Mouse (Mus musculus): ENCODE measurements around the gene Madcam1.
A peak's percentile ranks its signal among the peaks of the same experiment; 100 is the strongest.

Gene Madcam1

GRCm38 (mm10) chr10:79669576-79670057, 5.3 kb downstream of the Madcam1 start:
- Histone ChIP-seq H3K9me3 (ENCODE audit: low read length) (no peaks in the 10 kb centered on the region), H3K27me3 (ENCODE audit: insufficient read depth, low read length) (no peaks in the 10 kb centered on the region), H3K4me3 (replicated peaks; ENCODE audit: low read length) (peak overlapping the region; percentile 100), H3K36me3 (ENCODE audit: insufficient read depth, low read length) (peaks cover 27% of the 10 kb centered on the region), H3K4me1 (replicated peaks; ENCODE audit: low read depth, low read length) (peaks cover 57% of the 10 kb centered on the region)
- TF ChIP-seq POU5F1 (IDR thresholded peaks at IDR 0.05; ENCODE audit: borderline replicate concordance, low read length), result no peak
- no peak for TF ChIP-seq CTCF (conservative IDR thresholded peaks at IDR 0.05; ENCODE audit: low read length)
- TF ChIP-seq NANOG (IDR thresholded peaks at IDR 0.05; ENCODE audit: borderline replicate concordance, low read length), result no peak

- Histone ChIP-seq H3K27me3 (ENCODE audit: insufficient read depth, low read length) (no peaks in the 10 kb centered on the region), H3K4me3 (replicated peaks; ENCODE audit: low read length) (peak overlapping the region; percentile 100), H3K9me3 (ENCODE audit: low read length) (no peaks in the 10 kb centered on the region), H3K4me1 (replicated peaks; ENCODE audit: low read depth, low read length) (peaks cover 57% of the 10 kb centered on the region), H3K36me3 (ENCODE audit: insufficient read depth, low read length) (peaks cover 27% of the 10 kb centered on the region)
- no peak for TF ChIP-seq POU5F1 (IDR thresholded peaks at IDR 0.05; ENCODE audit: borderline replicate concordance, low read length)
- peak; percentile 9; the same call in 1 of the 2 replicates for TF ChIP-seq NANOG (IDR thresholded peaks at IDR 0.05; ENCODE audit: borderline replicate concordance, low read length)
Measured at GRCm38 (mm10) chr10:79670071-79670888, 5.9 kb downstream of the Madcam1 start.

- H3K27me3 ChIP-seq (ENCODE audit: insufficient read depth, low read length), result no peaks in the 10 kb centered on the region
- TF ChIP-seq NANOG (IDR thresholded peaks at IDR 0.05; ENCODE audit: borderline replicate concordance, low read length) (no peak), POU5F1 (IDR thresholded peaks at IDR 0.05; ENCODE audit: borderline replicate concordance, low read length) (no peak), CTCF (conservative IDR thresholded peaks at IDR 0.05; ENCODE audit: low read length) (no peak)
- H3K4me3 ChIP-seq (replicated peaks; ENCODE audit: low read length), result peak overlapping the region; percentile 100
- H3K9me3 ChIP-seq (ENCODE audit: low read length), result no peaks in the 10 kb centered on the region
- H3K4me1 ChIP-seq (replicated peaks; ENCODE audit: low read depth, low read length), result peaks cover 58% of the 10 kb centered on the region
- H3K36me3 ChIP-seq (ENCODE audit: insufficient read depth, low read length), result peaks cover 34% of the 10 kb centered on the region
Measured at GRCm38 (mm10) chr10:79671396-79672087, 7.2 kb downstream of the Madcam1 start.

- Histone ChIP-seq H3K9me3 (ENCODE audit: low read length) (no peaks in the 10 kb centered on the region), H3K36me3 (ENCODE audit: insufficient read depth, low read length) (peaks cover 34% of the 10 kb centered on the region), H3K4me3 (replicated peaks; ENCODE audit: low read length) (peak overlapping the region; percentile 71), H3K4me1 (replicated peaks; ENCODE audit: low read depth, low read length) (peaks cover 60% of the 10 kb centered on the region), H3K27me3 (ENCODE audit: insufficient read depth, low read length) (no peaks in the 10 kb centered on the region)
- TF ChIP-seq CTCF (conservative IDR thresholded peaks at IDR 0.05; ENCODE audit: low read length) (peak; percentile 40), NANOG (IDR thresholded peaks at IDR 0.05; ENCODE audit: borderline replicate concordance, low read length) (no peak)
Measured at GRCm38 (mm10) chr10:79672088-79672455, 7.7 kb downstream of the Madcam1 start.

- H3K36me3 ChIP-seq (ENCODE audit: insufficient read depth, low read length), result peaks cover 34% of the 10 kb centered on the region
- TF ChIP-seq NANOG (IDR thresholded peaks at IDR 0.05; ENCODE audit: borderline replicate concordance, low read length) (no peak), CTCF (conservative IDR thresholded peaks at IDR 0.05; ENCODE audit: low read length) (no peak), POU5F1 (IDR thresholded peaks at IDR 0.05; ENCODE audit: borderline replicate concordance, low read length) (no peak)
- no peaks in the 10 kb centered on the region for H3K27me3 ChIP-seq (ENCODE audit: insufficient read depth, low read length)
- peak overlapping the region; percentile 71 for H3K4me3 ChIP-seq (replicated peaks; ENCODE audit: low read length)
- H3K4me1 ChIP-seq (replicated peaks; ENCODE audit: low read depth, low read length), result peaks cover 66% of the 10 kb centered on the region
- no peaks in the 10 kb centered on the region for H3K9me3 ChIP-seq (ENCODE audit: low read length)
Measured at GRCm38 (mm10) chr10:79673054-79673453, 8.7 kb downstream of the Madcam1 start.

GRCm38 (mm10) chr10:79675346-79676035, 11.1 kb downstream of the Madcam1 start:
- TF ChIP-seq CTCF (conservative IDR thresholded peaks at IDR 0.05; ENCODE audit: low read length), result no peak
- TF ChIP-seq NANOG (IDR thresholded peaks at IDR 0.05; ENCODE audit: borderline replicate concordance, low read length), result no peak
- TF ChIP-seq POU5F1 (IDR thresholded peaks at IDR 0.05; ENCODE audit: borderline replicate concordance, low read length), result no peak
- Histone ChIP-seq H3K9me3 (ENCODE audit: low read length) (no peaks in the 10 kb centered on the region), H3K36me3 (ENCODE audit: insufficient read depth, low read length) (peaks cover 34% of the 10 kb centered on the region), H3K4me1 (replicated peaks; ENCODE audit: low read depth, low read length) (peaks cover 77% of the 10 kb centered on the region), H3K4me3 (replicated peaks; ENCODE audit: low read length) (peak overlapping the region; percentile 78), H3K27me3 (ENCODE audit: insufficient read depth, low read length) (no peaks in the 10 kb centered on the region)

- TF ChIP-seq NANOG (IDR thresholded peaks at IDR 0.05; ENCODE audit: borderline replicate concordance, low read length) (no peak), POU5F1 (IDR thresholded peaks at IDR 0.05; ENCODE audit: borderline replicate concordance, low read length) (no peak)
- H3K36me3 ChIP-seq (ENCODE audit: insufficient read depth, low read length), result peaks cover 35% of the 10 kb centered on the region
Measured at GRCm38 (mm10) chr10:79680606-79681495, 16.5 kb downstream of the Madcam1 start.

More at GRCm38 (mm10) chr10:79680606-79681495, 16.5 kb downstream of the Madcam1 start:
- peaks cover 75% of the 10 kb centered on the region for H3K4me1 ChIP-seq (replicated peaks; ENCODE audit: low read depth, low read length)
- peak overlapping the region; percentile 100 for H3K4me3 ChIP-seq (replicated peaks; ENCODE audit: low read length)
- no peaks in the 10 kb centered on the region for H3K9me3 ChIP-seq (ENCODE audit: low read length)
- no peaks in the 10 kb centered on the region for H3K27me3 ChIP-seq (ENCODE audit: insufficient read depth, low read length)
